Mouse (Mus musculus) urinary bladder, postnatal 25 days (tissue): ENCODE measurements around the gene Ifna7.

Experiments used
- DNase-seq: peaks from one replicate; pipeline ENCODE4 v3.0.0; 2022; ENCODE audit warnings: low spot score

Ifna7 gene

GRCm38 (mm10) chr4:88840058-88840457 is 24.0 kb downstream of the Ifna7 start:
- DNase-seq = no peak

GRCm38 (mm10) chr4:88841438-88841911 is 25.4 kb downstream of the Ifna7 start, which contains the start of gene Ifna4:
TSS of gene Ifna4 (plus strand) at chr4:88841861.
- DNase-seq = no peak

GRCm38 (mm10) chr4:88845334-88845733 is 29.3 kb downstream of the Ifna7 start:
- DNase-seq = no peak

- no peak for DNase-seq
Observed at GRCm38 (mm10) chr4:88849698-88850097, 33.7 kb downstream of the Ifna7 start, which contains the start of gene Ifna1. TSS of gene Ifna1 (plus strand) at chr4:88850087.

- no peak for DNase-seq
Observed at GRCm38 (mm10) chr4:88851026-88851763, 35.2 kb downstream of the Ifna7 start.

GRCm38 (mm10) chr4:88859214-88859613 is 43.2 kb downstream of the Ifna7 start:
- DNase-seq = no peak

- no peak for DNase-seq
Observed at GRCm38 (mm10) chr4:88863309-88863708, 47.3 kb downstream of the Ifna7 start.

- no peak for DNase-seq
Observed at GRCm38 (mm10) chr4:88864599-88864998, 48.6 kb downstream of the Ifna7 start.

GRCm38 (mm10) chr4:88865011-88865569 is 49.1 kb downstream of the Ifna7 start:
- no peak for DNase-seq
